Mouse (Mus musculus): ENCODE data around the gene Kdm1a. TPM values are rescaled to one million over a fixed set of nuclear protein-coding genes. Genes with fewer than 3 reads are reported as not detected.

Kdm1a gene
- polyA plus RNA-seq, 1 experiment from 2014 or later = 35.4 TPM

DNA sequence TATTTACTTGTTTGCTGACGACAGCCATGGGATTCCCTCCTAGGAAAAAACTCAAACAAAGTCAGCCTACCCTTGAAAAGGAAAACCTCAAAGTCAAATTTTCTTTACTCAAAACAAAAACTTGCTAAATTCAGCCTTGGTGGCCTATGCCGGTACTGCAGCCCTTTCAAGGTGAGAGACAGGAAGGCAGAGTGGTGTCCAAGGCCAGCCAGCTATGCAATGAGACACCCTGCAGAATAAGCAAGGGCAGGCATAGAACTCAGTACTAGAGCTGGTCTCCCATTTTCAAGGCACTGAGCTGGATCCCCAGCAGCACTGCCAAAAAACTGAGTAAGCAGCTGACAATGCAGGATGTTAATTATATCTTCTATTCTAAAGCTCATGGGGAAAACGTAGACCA lies 33.9 kb downstream of the Kdm1a start:
- H3K4me1 ChIP-seq (replicated peaks; ENCODE audit: control insufficient read depth, insufficient read depth, low read length) = no peaks in the 10 kb centered on the region; the same call in 1 of the 2 replicates
- H3K27me3 ChIP-seq (replicated peaks; ENCODE audit: control insufficient read depth, insufficient read depth, low read length) = no peaks in the 10 kb centered on the region
- H3K4me2 ChIP-seq = no peak overlapping the region
- no peak overlapping the region for H3K9ac ChIP-seq (ENCODE audit: low read depth, low read length)
- H3K9me3 ChIP-seq (ENCODE audit: control insufficient read depth, low read length) = no peaks in the 10 kb centered on the region
- H3K4me3 ChIP-seq (ENCODE audit: low read depth, low read length) = no peak overlapping the region
- H3K27ac ChIP-seq (ENCODE audit: low read depth, low read length) = no peak overlapping the region
- H3K36me3 ChIP-seq (ENCODE audit: control insufficient read depth, insufficient read depth, low read length) = peaks cover 17% of the 10 kb centered on the region; the same call in 1 of the 2 replicates
- WGBS = 88% methylated on average over 3 of the region's 3 CpGs
- DNase-seq (ENCODE audit: low spot score) = no peak
- no peak for ATAC-seq (replicated peaks; ENCODE audit: low FRiP score)

DNA sequence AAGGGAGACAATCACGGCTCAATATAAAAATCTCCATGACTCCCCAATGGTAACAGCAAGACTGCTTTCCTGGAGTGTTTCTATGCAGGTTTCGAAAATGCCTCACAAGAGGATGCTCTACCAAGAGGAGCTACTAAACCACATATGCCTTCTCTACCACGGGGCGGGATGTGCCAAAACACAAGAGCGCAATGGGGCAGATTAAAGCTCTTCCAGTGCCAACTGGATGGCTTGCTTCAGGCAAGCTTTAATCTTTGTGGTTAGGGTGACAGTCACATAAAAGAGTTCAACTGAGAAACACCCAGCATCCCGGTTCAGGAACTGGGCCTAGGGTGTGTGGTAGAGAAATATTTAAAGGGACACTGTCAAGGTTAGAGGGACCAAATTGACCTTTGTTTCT lies 39.8 kb downstream of the Kdm1a start:
- no peak for ATAC-seq (replicated peaks; ENCODE audit: low FRiP score)
- WGBS = 89% methylated on average over 6 of the region's 6 CpGs
- no peaks in the 10 kb centered on the region for H3K27me3 ChIP-seq (replicated peaks; ENCODE audit: control insufficient read depth, insufficient read depth, low read length)

DNA sequence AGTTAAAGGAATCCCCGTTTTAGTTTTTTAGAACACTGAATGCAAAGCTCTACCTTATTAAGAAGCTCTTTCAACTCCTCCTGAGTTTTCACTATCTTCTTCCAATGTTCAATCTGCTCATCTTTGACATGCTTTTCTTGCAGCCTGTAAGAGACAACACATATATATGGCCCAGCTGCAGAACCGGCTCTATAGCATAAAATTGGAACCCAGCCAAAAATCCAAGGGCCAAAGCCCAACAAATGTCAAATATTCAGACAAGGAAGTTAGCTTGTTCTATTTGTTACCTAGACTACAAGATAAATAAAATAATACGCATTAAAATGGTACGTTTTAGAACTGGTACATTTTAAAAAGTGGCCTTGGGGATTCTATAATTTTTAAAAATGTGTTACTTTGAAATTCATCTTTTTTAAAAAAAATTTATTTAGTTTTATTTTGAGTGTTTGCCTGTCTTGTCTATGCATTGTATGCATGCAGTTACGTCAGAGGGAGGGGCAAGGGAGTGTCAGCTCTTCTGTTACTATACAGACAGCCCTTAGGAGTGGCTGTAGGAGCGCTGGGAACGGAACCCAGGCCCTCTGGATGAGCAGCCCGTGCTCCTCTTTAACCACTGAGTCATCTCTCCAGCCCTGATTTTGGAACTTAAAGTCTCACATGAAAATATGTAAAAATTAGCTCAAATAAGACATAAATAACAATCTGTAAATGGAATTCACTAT lies 42.1 kb downstream of the Kdm1a start:
- Histone ChIP-seq H3K4me1 (replicated peaks; ENCODE audit: control insufficient read depth, insufficient read depth, low read length) (no peaks in the 10 kb centered on the region), H3K4me2 (no peak overlapping the region), H3K36me3 (ENCODE audit: control insufficient read depth, insufficient read depth, low read length) (peaks cover 26% of the 10 kb centered on the region; the same call in 1 of the 2 replicates), H3K27ac (ENCODE audit: low read depth, low read length) (no peak overlapping the region), H3K9me3 (ENCODE audit: control insufficient read depth, low read length) (no peaks in the 10 kb centered on the region), H3K27me3 (replicated peaks; ENCODE audit: control insufficient read depth, insufficient read depth, low read length) (no peaks in the 10 kb centered on the region), H3K9ac (ENCODE audit: low read depth, low read length) (no peak overlapping the region), H3K4me3 (ENCODE audit: low read depth, low read length) (no peak overlapping the region)
- ATAC-seq (replicated peaks; ENCODE audit: low FRiP score) = no peak
- WGBS = 88% methylated on average over 8 of the region's 8 CpGs
- DNase-seq (ENCODE audit: low spot score) = no peak

More for the DNA sequence above, 39.8 kb downstream of the Kdm1a start:
- H3K4me1 ChIP-seq (replicated peaks; ENCODE audit: control insufficient read depth, insufficient read depth, low read length) = no peaks in the 10 kb centered on the region
- H3K36me3 ChIP-seq (ENCODE audit: control insufficient read depth, insufficient read depth, low read length) = peaks cover 26% of the 10 kb centered on the region; the same call in 1 of the 2 replicates
- H3K4me3 ChIP-seq (ENCODE audit: low read depth, low read length) = no peak overlapping the region
- H3K9me3 ChIP-seq (ENCODE audit: control insufficient read depth, low read length) = no peaks in the 10 kb centered on the region
- no peak overlapping the region for H3K4me2 ChIP-seq
- DNase-seq (ENCODE audit: low spot score) = no peak
- H3K27ac ChIP-seq (ENCODE audit: low read depth, low read length) = no peak overlapping the region
- H3K9ac ChIP-seq (ENCODE audit: low read depth, low read length) = no peak overlapping the region

DNA sequence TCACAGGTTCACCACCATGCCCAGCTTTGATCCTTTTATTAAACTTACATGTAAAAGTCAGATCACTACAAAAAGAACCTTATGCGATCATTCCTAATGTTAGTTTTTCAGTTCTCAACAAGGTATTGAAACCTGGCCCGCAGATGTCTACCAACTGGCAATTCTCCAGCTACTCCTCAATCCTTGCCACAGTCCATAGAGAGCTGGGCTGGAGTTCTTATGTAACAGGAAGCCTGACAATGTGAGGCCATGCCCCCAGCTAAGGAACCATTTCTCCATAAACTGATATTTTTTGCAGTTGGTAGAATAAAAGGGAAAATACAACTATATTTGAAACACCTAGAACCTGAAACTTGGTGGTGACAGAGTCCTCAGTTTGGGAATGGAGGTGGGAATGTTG lies 42.8 kb downstream of the Kdm1a start:
- ATAC-seq (replicated peaks; ENCODE audit: low FRiP score) (no peak), DNase-seq (ENCODE audit: low spot score) (no peak)
- WGBS = 92% methylated on average over 2 of the region's 2 CpGs
- Histone ChIP-seq H3K4me2 (no peak overlapping the region), H3K27ac (ENCODE audit: low read depth, low read length) (no peak overlapping the region), H3K4me1 (replicated peaks; ENCODE audit: control insufficient read depth, insufficient read depth, low read length) (no peaks in the 10 kb centered on the region), H3K27me3 (replicated peaks; ENCODE audit: control insufficient read depth, insufficient read depth, low read length) (no peaks in the 10 kb centered on the region), H3K9me3 (ENCODE audit: control insufficient read depth, low read length) (no peaks in the 10 kb centered on the region), H3K36me3 (ENCODE audit: control insufficient read depth, insufficient read depth, low read length) (peaks cover 29% of the 10 kb centered on the region; the same call in 1 of the 2 replicates), H3K4me3 (ENCODE audit: low read depth, low read length) (no peak overlapping the region), H3K9ac (ENCODE audit: low read depth, low read length) (no peak overlapping the region)

DNA sequence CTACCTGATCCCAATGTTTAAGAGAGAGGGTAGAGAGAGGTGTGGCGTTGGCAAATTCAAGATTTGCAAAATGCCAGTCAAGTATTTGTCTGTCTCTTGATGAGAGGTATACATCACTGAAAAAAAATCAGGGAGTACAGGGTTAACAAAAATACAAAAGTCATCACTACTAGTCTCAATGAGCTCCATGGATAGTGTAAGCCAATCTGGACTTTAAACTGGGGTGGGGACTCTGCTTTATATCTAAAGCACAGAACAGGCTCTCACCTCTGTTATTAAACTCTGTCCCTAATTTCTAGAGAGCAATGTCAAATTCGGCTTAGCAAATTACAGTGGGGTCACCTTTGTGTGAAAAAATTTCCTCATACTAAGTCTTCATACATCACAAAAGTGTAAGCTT lies 44.9 kb downstream of the Kdm1a start:
- H3K4me1 ChIP-seq (replicated peaks; ENCODE audit: control insufficient read depth, insufficient read depth, low read length) = no peaks in the 10 kb centered on the region
- no peaks in the 10 kb centered on the region for H3K27me3 ChIP-seq (replicated peaks; ENCODE audit: control insufficient read depth, insufficient read depth, low read length)
- DNase-seq (ENCODE audit: low spot score) (no peak), ATAC-seq (replicated peaks; ENCODE audit: low FRiP score) (no peak)
- peaks cover 35% of the 10 kb centered on the region; the same call in 1 of the 2 replicates for H3K36me3 ChIP-seq (ENCODE audit: control insufficient read depth, insufficient read depth, low read length)
- no peak overlapping the region for H3K4me2 ChIP-seq
- H3K27ac ChIP-seq (ENCODE audit: low read depth, low read length) = no peak overlapping the region
- H3K4me3 ChIP-seq (ENCODE audit: low read depth, low read length) = no peak overlapping the region
- no peak overlapping the region for H3K9ac ChIP-seq (ENCODE audit: low read depth, low read length)
- WGBS = 89% methylated on average over 2 of the region's 2 CpGs
- no peaks in the 10 kb centered on the region for H3K9me3 ChIP-seq (ENCODE audit: control insufficient read depth, low read length)

DNA sequence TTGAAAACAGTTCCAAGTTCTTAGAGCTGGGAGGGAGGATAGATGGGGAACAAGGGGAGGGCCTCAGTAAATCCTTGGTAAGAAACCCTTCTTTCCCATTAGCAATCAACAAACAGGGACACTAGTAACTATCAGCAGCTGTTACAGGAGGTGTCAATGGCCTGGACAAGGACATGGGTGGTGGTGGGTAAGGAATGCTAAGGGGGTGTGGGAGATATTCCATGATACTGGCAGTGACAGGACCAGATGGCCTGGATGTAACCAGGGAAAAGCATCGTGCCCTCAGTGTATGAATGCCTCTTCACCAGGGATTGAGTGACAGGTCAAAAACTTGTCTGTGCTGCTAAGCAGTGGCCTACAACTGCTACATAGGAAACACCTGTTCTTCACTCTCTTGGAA lies 49.4 kb downstream of the Kdm1a start:
- ATAC-seq (replicated peaks; ENCODE audit: low FRiP score) (no peak), DNase-seq (ENCODE audit: low spot score) (no peak)
- H3K4me2 ChIP-seq = no peak overlapping the region
- no peaks in the 10 kb centered on the region for H3K9me3 ChIP-seq (ENCODE audit: control insufficient read depth, low read length)
- peaks cover 45% of the 10 kb centered on the region; the same call in 1 of the 2 replicates for H3K36me3 ChIP-seq (ENCODE audit: control insufficient read depth, insufficient read depth, low read length)
- no peaks in the 10 kb centered on the region for H3K27me3 ChIP-seq (replicated peaks; ENCODE audit: control insufficient read depth, insufficient read depth, low read length)
- H3K9ac ChIP-seq (ENCODE audit: low read depth, low read length) = no peak overlapping the region
- H3K4me1 ChIP-seq (replicated peaks; ENCODE audit: control insufficient read depth, insufficient read depth, low read length) = no peaks in the 10 kb centered on the region
- WGBS = 79% methylated on average over 1 of the region's 1 CpGs
- no peak overlapping the region for H3K27ac ChIP-seq (ENCODE audit: low read depth, low read length)
- H3K4me3 ChIP-seq (ENCODE audit: low read depth, low read length) = no peak overlapping the region

DNA sequence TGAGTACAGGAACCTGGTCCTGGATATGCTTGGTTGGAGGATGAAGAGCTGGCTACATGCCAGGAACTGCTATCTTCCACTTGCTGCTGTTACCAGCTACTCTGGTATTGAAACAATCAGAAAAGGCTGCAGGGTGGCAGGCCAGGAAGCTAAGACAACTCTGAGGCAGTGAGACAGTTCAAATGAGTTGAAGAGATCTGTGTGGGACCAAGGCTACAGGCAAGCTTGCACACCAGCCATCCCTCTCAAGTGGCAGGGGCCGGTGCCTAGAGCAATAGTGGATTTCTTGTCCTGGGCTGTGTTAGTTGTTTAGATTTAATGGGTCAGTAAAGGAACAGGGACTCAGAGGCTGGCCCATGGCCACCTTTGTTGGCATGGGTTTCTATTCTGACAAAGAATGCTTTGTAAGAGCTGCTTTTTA lies 54.1 kb downstream of the Kdm1a start:
- H3K9me3 ChIP-seq (ENCODE audit: control insufficient read depth, low read length) = no peaks in the 10 kb centered on the region
- H3K4me1 ChIP-seq (replicated peaks; ENCODE audit: control insufficient read depth, insufficient read depth, low read length) = no peaks in the 10 kb centered on the region
- no peak overlapping the region for H3K9ac ChIP-seq (ENCODE audit: low read depth, low read length)
- no peak overlapping the region for H3K4me3 ChIP-seq (ENCODE audit: low read depth, low read length)
- no peak for DNase-seq (ENCODE audit: low spot score)
- no peak overlapping the region for H3K27ac ChIP-seq (ENCODE audit: low read depth, low read length)
- peaks cover 37% of the 10 kb centered on the region; the same call in 1 of the 2 replicates for H3K36me3 ChIP-seq (ENCODE audit: control insufficient read depth, insufficient read depth, low read length)
- H3K4me2 ChIP-seq = no peak overlapping the region
- H3K27me3 ChIP-seq (replicated peaks; ENCODE audit: control insufficient read depth, insufficient read depth, low read length) = no peaks in the 10 kb centered on the region
- ATAC-seq (replicated peaks; ENCODE audit: low FRiP score) = no peak
- WGBS = 90% methylated on average over 1 of the region's 1 CpGs

DNA sequence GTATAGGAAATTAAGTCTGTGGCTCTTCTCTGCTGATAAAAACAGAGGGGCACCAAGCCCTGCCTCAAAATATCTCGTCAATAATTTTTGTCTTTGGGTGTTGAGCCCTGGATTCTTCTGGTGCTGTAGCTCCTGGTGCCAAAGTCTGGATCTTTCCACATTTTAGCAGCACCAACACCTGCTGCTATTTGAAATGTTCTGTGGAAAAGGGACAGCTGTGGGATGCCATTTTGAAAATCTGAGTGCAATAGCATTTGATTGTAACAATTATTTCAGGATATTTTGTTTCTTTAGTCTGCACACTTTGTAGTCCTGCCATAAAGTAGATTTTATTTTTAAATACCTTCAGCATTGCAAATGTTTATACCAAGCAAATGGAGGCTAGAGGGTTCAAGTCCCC lies 54.8 kb downstream of the Kdm1a start:
- H3K36me3 ChIP-seq (ENCODE audit: control insufficient read depth, insufficient read depth, low read length) = peaks cover 35% of the 10 kb centered on the region; the same call in 1 of the 2 replicates
- no peak overlapping the region for H3K4me2 ChIP-seq
- no peak overlapping the region for H3K9ac ChIP-seq (ENCODE audit: low read depth, low read length)
- H3K4me3 ChIP-seq (ENCODE audit: low read depth, low read length) = no peak overlapping the region
- no peaks in the 10 kb centered on the region for H3K27me3 ChIP-seq (replicated peaks; ENCODE audit: control insufficient read depth, insufficient read depth, low read length)
- 70% methylated on average over 1 of the region's 1 CpGs for WGBS
- no peak overlapping the region for H3K27ac ChIP-seq (ENCODE audit: low read depth, low read length)
- no peak for ATAC-seq (replicated peaks; ENCODE audit: low FRiP score)
- H3K9me3 ChIP-seq (ENCODE audit: control insufficient read depth, low read length) = no peaks in the 10 kb centered on the region
- no peak for DNase-seq (ENCODE audit: low spot score)
- no peaks in the 10 kb centered on the region for H3K4me1 ChIP-seq (replicated peaks; ENCODE audit: control insufficient read depth, insufficient read depth, low read length)
